Mouse (Mus musculus) neural tube, embryonic 13.5 days (tissue): Measurements from ENCODE around the gene Med27. TPM values are rescaled to one million over a fixed set of nuclear protein-coding genes. Genes with fewer than 3 reads are reported as not detected.

Experiments
- ATAC-seq: fragments of 200-750 bp; cut with Nextera tagmentation; 2 replicates; pipeline ENCODE4 v1.8.0; 2017; ENCODE audit warnings: low read depth, mild to moderate bottlenecking, moderate TSS enrichment, moderate library complexity
- H3K27ac ChIP-seq: fragments of 300-500 bp; sonication (generic); replicated peaks from 2 replicates; pipeline ENCODE4 v1.5.1; 2015; ENCODE audit warnings: moderate library complexity, mild to moderate bottlenecking, inconsistent platforms
- H3K27me3 ChIP-seq: fragments of 300-500 bp; sonication (generic); 2 replicates; pipeline ENCODE4 v1.6.1; 2015; ENCODE audit warnings: mild to moderate bottlenecking, inconsistent platforms
- H3K36me3 ChIP-seq: fragments of 300-500 bp; sonication (generic); 2 replicates; pipeline ENCODE4 v1.6.1; 2015; ENCODE audit warnings: mild to moderate bottlenecking, inconsistent platforms
- H3K4me1 ChIP-seq: fragments of 300-500 bp; sonication (generic); replicated peaks from 2 replicates; pipeline ENCODE4 v1.6.1; 2015; ENCODE audit warnings: inconsistent platforms
- H3K4me2 ChIP-seq: fragments of 300-500 bp; sonication (generic); 2 replicates; pipeline ENCODE4 v1.6.1; 2015; ENCODE audit warnings: inconsistent platforms, mild to moderate bottlenecking, moderate library complexity
- H3K4me3 ChIP-seq: fragments of 300-500 bp; sonication (generic); 2 replicates; pipeline ENCODE4 v1.5.1; 2015; ENCODE audit warnings: mild to moderate bottlenecking, inconsistent platforms
- H3K9ac ChIP-seq: fragments of 300-500 bp; sonication (generic); 2 replicates; pipeline ENCODE4 v1.6.1; 2015; ENCODE audit warnings: moderate library complexity, mild to moderate bottlenecking, inconsistent platforms
- H3K9me3 ChIP-seq: fragments of 300-500 bp; sonication (generic); 2 replicates; pipeline ENCODE4 v1.6.1; 2016; ENCODE audit warnings: inconsistent platforms
- WGBS: fragments of 180-500 bp; shearing (Covaris S2); methylation state at CpG from one replicate; pipeline ENCODE4 v1.1.7; 2015; 5-methylcytosine and 5-hydroxymethylcytosine counted together
- polyA plus RNA-seq: library from polyadenylated mRNA; unstranded; fragments of >200 nt; fragmentation: Nextera tagmentation; extraction: Ambion mirVana; gene quantifications from 2 replicates; pipeline ENCODE4 v1.2.1, GENCODE M21; 2015

Med27 gene
- polyA plus RNA-seq, 1 experiment from 2014 or later = 73.4 TPM

DNA sequence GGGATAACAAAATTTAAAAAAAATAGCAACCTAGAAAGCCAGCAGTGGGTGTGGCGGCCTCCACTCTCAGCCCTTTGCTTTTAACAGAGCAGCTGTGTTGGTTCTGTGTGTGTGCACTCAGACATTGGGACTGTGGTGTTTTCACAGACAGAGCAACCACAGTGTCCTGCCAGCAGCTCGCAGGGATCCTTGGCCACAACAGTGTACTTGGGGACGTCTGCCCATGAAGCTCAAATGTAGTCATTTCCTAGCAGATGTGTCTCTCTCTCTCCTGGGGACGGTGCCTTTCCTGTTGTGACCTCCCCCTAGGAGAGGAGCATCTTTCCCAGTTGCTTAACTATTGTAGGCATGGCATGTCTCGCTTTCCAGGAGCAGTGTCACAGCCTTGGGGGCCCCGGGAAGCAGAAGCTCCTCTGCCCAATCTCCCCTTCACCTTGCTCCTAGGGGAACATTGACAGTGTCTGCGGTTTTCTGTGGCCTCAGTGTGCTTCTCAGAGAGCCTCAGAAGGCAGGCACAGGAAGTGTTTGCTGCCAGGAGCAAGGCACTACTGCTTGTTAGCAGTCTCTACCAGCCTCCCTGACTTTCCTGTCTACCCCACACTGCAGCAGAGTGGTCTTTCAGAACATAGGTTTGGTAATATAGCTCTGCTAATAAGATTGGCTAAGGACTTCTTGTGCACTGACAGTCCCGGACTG, 18.5 kb downstream of the Med27 start:
- ATAC-seq = no peak
- Histone ChIP-seq H3K9ac (no peak overlapping the region), H3K4me2 (no peak overlapping the region), H3K36me3 (no peaks in the 10 kb centered on the region), H3K4me1 (peaks cover 13% of the 10 kb centered on the region), H3K27ac (no peak overlapping the region), H3K9me3 (no peaks in the 10 kb centered on the region), H3K4me3 (no peak overlapping the region), H3K27me3 (no peaks in the 10 kb centered on the region)
- 76% methylated on average over 8 of the region's 8 CpGs for WGBS

DNA sequence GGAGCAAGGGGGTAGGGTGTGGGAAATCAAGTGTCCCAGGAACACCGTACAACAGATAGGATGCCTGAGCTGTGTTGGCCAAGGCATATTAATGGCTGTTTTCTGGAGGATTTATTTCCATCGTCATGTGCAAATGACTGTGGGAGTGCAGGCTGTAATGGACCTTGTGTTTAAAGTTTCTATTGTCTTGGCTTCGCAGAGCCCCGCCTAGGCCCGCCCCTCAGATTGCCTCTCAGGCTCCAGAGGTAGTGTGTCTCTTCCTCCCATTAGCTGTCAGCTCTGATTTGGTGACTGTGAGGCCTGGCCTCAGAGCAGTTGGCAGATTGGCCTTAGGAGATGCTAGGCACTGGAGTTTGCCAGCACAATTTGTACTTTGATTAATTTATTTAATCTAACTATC, 22.1 kb downstream of the Med27 start:
- H3K27ac ChIP-seq = no peak overlapping the region; the same call in 1 of the 2 replicates
- H3K4me1 ChIP-seq = peaks cover 16% of the 10 kb centered on the region

DNA sequence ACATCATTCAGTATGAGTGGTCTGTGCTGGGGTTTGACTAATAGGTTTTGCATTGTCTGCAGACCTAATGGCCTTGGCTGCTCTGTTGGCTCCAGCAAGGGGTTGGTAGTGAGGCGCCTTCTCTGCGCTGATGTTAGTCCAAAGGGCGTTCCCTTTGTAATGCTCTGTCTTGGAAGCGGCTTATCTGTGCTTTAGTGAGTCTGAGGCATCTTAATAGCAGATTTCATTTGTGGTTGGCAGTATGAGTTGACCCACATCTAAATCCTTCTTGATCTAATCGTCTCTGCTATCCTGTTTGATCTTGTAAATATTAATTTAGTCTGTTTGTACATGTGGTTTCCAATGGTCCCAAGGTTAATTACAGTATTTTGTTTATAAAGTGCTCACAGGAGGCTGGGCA, 25.6 kb downstream of the Med27 start:
- Histone ChIP-seq H3K9ac (no peak overlapping the region), H3K9me3 (no peaks in the 10 kb centered on the region), H3K27ac (no peak overlapping the region), H3K36me3 (no peaks in the 10 kb centered on the region), H3K27me3 (no peaks in the 10 kb centered on the region), H3K4me1 (peaks cover 16% of the 10 kb centered on the region), H3K4me2 (no peak overlapping the region), H3K4me3 (no peak overlapping the region)
- WGBS = 91% methylated on average over 5 of the region's 5 CpGs
- no peak for ATAC-seq

More for the DNA sequence above, 22.1 kb downstream of the Med27 start:
- Histone ChIP-seq H3K4me3 (no peak overlapping the region), H3K9me3 (no peaks in the 10 kb centered on the region), H3K36me3 (no peaks in the 10 kb centered on the region), H3K4me2 (no peak overlapping the region), H3K27me3 (no peaks in the 10 kb centered on the region), H3K9ac (no peak overlapping the region; the same call in 1 of the 2 replicates)
- ATAC-seq = no peak
- 11% methylated on average over 5 of the region's 5 CpGs for WGBS

DNA sequence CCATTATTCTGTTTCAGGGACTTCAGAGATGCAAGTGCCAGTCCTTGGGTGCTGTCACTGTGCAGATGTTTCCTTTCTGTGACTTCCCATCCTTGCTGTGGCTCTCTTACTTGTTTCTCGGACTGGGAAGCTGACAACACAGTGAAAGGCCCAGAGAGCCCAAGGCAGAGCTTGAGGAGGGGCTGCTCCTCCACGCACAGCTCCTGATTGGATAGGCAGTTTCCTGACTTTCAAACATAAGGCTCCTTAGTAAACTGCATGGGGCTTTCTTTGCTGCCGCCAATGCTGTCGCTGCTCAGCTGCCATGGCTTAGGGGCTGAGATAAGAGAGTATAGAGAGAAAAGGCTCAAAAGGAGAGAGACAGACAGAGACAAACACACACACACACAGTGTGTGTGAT, 35.1 kb downstream of the Med27 start:
- H3K4me3 ChIP-seq = no peak overlapping the region
- peaks cover 16% of the 10 kb centered on the region for H3K4me1 ChIP-seq
- WGBS = 29% methylated on average over 4 of the region's 4 CpGs
- no peaks in the 10 kb centered on the region for H3K9me3 ChIP-seq
- no peak overlapping the region for H3K4me2 ChIP-seq
- ATAC-seq = peak; percentile 19; the same call in 1 of the 2 replicates
- H3K36me3 ChIP-seq = no peaks in the 10 kb centered on the region
- no peak overlapping the region for H3K9ac ChIP-seq
- H3K27me3 ChIP-seq = no peaks in the 10 kb centered on the region
- no peak overlapping the region for H3K27ac ChIP-seq

DNA sequence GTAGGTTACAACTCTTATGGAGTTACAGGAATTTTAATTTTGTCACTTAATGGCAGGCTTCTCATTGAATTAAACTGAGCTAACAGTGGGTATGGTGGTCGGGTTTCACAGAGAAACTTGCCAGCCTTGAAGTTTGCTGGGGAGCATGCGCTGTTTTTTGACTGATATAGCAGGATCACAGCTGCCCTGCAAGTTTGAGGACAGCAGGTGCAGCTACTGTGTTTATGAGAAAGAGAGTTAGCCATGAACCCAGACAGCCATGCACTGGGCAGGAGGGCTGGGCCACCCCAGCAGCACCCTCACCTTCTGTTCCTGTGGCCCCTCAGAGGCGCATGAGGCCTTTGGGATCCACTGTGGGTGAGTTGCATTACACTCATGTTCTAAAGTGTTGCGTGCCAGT, 36.0 kb downstream of the Med27 start:
- Histone ChIP-seq H3K27me3 (no peaks in the 10 kb centered on the region), H3K9ac (no peak overlapping the region), H3K36me3 (no peaks in the 10 kb centered on the region), H3K27ac (no peak overlapping the region), H3K4me3 (no peak overlapping the region), H3K4me1 (peaks cover 20% of the 10 kb centered on the region), H3K4me2 (no peak overlapping the region), H3K9me3 (no peaks in the 10 kb centered on the region)
- ATAC-seq = no peak
- WGBS = 93% methylated on average over 4 of the region's 4 CpGs

DNA sequence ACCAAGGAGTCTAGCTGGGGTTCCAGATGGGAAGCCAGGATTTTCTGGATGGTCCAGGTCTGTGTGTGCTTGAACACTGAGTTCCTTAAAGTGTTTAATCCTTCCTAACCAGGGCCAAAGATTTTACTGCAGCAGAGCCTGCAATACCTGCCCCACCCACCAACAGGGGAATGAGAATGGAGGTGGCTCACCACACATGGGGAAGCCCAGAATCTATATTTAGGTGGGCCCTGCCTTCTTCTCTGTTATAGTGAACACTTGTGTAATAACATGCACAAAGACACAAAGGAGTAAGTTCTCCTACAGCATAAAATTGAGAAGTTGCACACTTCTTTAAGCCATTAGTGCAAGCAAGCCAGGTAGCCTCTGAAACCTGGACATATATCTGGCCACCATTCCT, 36.5 kb downstream of the Med27 start:
- Histone ChIP-seq H3K9ac (no peak overlapping the region), H3K36me3 (no peaks in the 10 kb centered on the region), H3K4me2 (no peak overlapping the region), H3K4me1 (peaks cover 20% of the 10 kb centered on the region), H3K4me3 (no peak overlapping the region), H3K9me3 (no peaks in the 10 kb centered on the region), H3K27me3 (no peaks in the 10 kb centered on the region), H3K27ac (no peak overlapping the region)
- ATAC-seq = no peak

DNA sequence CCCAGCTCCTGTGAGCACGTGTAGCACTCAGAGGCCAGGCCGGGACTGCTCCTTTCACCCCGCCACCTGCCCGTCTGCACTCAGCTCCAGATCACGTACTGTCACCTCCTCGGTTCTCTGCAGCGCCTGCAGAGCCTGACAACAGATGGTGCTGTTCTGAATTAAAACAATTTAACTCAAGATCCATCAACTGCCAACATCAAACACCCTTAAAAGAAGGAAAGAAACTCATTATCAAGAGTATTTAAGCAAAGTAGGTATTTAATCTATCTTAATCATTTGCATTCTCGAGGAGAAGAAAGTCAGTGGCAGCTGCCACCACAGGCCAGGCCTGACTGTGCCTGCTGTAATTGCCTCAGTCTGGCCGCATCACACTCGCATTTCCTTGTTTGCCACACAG, 38.8 kb downstream of the Med27 start:
- 34% methylated on average over 10 of the region's 10 CpGs for WGBS
- no peak for ATAC-seq
- no peaks in the 10 kb centered on the region for H3K9me3 ChIP-seq
- no peaks in the 10 kb centered on the region for H3K36me3 ChIP-seq
- H3K4me2 ChIP-seq = no peak overlapping the region
- H3K27ac ChIP-seq = no peak overlapping the region
- peaks cover 20% of the 10 kb centered on the region for H3K4me1 ChIP-seq
- H3K4me3 ChIP-seq = no peak overlapping the region
- no peaks in the 10 kb centered on the region for H3K27me3 ChIP-seq
- H3K9ac ChIP-seq = no peak overlapping the region

DNA sequence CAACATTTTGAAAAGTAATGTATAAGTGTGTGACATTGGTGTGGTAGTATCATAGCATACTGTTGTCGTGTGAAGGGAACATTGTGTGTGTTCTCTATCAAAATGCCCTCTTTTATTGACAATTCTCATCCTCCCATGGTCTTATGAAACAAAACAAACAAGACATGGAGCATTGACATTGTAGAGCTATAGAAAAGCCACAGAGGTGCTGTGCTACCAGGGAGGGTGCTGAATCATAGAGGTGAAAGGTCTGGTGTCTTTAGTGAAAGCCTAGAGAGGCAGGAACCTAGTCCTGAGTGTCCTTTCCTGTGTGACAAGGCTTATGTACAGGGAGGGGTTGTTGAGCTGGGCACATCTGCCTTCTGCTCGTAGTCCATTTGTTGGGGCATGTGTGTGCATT, 40.6 kb downstream of the Med27 start:
- Histone ChIP-seq H3K9me3 (no peaks in the 10 kb centered on the region), H3K4me2 (no peak overlapping the region), H3K27me3 (no peaks in the 10 kb centered on the region), H3K27ac (no peak overlapping the region), H3K9ac (no peak overlapping the region), H3K4me3 (no peak overlapping the region), H3K36me3 (no peaks in the 10 kb centered on the region), H3K4me1 (peaks cover 20% of the 10 kb centered on the region)
- ATAC-seq = no peak
- 84% methylated on average over 2 of the region's 2 CpGs for WGBS

DNA sequence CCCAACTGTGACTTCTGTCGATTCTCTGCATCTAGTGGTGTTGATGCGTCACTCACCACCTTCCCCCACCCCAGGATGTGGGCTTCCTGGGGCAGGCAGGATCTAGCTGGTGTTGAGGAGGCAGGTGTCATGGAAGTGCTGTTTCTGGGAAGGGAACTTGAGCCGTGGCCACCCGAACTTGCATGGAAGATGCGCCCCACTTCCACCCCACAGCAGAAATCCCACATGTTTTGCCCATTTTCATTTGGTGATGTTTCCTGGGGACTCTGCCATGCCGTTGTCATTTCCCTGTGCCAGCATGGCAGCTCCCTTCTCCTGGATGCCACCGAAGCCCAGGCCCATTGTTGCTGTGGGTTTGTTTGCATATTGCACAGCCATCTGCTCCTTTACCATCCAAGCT, 42.3 kb downstream of the Med27 start:
- Histone ChIP-seq H3K27me3 (no peaks in the 10 kb centered on the region), H3K4me1 (peaks cover 22% of the 10 kb centered on the region), H3K27ac (no peak overlapping the region), H3K4me3 (no peak overlapping the region), H3K9me3 (no peaks in the 10 kb centered on the region), H3K4me2 (no peak overlapping the region), H3K9ac (no peak overlapping the region), H3K36me3 (no peaks in the 10 kb centered on the region)
- ATAC-seq = no peak
- WGBS = 89% methylated on average over 7 of the region's 7 CpGs

DNA sequence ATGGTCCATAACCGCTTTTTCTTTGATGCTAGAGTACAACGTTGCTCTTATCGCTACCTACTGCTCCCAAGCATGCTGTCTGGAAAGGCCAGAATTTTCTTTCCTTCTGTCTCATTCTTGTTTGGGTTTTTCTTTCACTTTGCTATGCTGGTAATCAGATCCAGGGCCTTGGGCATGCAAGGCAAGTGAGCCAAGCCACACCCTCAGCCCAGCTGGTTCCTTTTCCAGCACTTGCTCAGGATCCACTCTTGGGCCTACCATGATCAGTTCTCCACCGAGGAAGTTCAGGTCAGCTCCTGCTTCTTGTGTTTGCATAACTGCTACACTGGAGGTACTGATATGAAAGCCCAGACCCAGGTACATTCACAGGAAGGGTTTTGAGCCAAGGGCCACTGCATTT, 44.5 kb downstream of the Med27 start:
- Histone ChIP-seq H3K4me1 (peaks cover 19% of the 10 kb centered on the region), H3K27ac (no peak overlapping the region), H3K4me3 (no peak overlapping the region), H3K9ac (no peak overlapping the region), H3K4me2 (no peak overlapping the region), H3K9me3 (no peaks in the 10 kb centered on the region), H3K36me3 (no peaks in the 10 kb centered on the region), H3K27me3 (no peaks in the 10 kb centered on the region)
- ATAC-seq = no peak
- 89% methylated on average over 4 of the region's 4 CpGs for WGBS

DNA sequence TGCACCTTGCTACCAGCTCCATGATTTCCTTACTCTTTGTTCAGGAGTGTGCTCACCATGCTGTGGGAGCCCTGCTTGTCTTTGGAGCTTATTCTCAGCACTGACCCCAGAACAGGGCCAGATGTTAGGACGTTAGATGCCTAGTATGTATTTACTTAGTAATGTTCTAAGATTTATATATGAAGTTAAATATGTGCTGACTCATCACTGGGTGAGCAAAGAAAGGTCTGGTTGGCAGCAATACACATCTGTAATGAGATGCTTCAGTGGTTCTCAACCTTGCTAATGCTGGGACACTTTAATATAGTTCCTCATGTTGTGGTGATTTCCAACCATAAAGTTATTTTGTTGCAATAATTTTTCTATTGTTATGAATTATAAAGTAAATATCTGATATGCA, 45.4 kb downstream of the Med27 start:
- Histone ChIP-seq H3K27me3 (no peaks in the 10 kb centered on the region), H3K36me3 (no peaks in the 10 kb centered on the region), H3K9ac (no peak overlapping the region), H3K4me3 (no peak overlapping the region), H3K4me1 (peaks cover 21% of the 10 kb centered on the region), H3K9me3 (no peaks in the 10 kb centered on the region), H3K27ac (no peak overlapping the region), H3K4me2 (no peak overlapping the region)
- WGBS = 74% methylated on average over 1 of the region's 1 CpGs
- ATAC-seq = no peak

DNA sequence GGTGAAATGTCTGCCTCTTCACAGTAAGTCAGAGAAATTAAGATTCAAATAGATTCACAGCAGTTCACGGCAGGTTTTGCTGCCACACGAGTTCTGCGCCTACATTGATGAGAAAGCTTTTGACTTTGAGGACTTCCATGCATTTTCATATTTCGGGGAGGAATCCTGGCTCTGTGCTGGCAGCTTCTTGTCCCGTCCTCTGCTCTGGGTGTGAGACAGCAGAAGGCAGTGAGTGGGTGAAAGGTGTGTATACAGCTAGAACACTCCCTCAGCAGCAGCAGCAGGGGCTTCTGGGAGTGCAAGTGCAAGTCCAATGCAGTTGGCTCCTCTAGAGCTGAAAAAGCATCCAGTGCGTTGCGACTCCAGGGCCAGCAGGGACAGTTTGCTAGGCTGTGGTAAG, 53.6 kb downstream of the Med27 start:
- Histone ChIP-seq H3K9me3 (no peaks in the 10 kb centered on the region), H3K27me3 (no peaks in the 10 kb centered on the region), H3K4me3 (no peak overlapping the region), H3K4me1 (peaks cover 60% of the 10 kb centered on the region), H3K9ac (no peak overlapping the region), H3K36me3 (no peaks in the 10 kb centered on the region), H3K27ac (no peak overlapping the region), H3K4me2 (no peak overlapping the region)
- ATAC-seq = no peak
- 85% methylated on average over 7 of the region's 7 CpGs for WGBS

DNA sequence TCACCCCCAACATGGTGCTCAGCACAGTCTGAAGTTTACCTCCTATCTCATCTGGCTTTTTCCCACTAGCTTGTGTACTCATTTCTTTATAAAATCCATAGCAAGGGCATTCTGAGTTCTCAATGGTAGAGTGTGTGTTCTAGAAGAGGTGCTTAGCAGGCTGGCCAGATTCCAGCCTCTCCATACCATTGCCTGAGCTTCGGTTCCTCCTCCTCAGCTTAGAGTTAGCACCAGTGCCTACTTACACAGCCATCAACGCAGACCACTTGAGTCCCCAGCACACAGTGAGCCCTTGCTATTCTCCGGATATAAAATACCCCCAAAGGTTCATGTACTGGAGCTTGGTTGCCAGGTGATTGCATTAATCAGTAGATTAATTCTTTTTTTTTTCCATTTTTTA, 54.2 kb downstream of the Med27 start:
- Histone ChIP-seq H3K9ac (no peak overlapping the region), H3K27me3 (no peaks in the 10 kb centered on the region), H3K36me3 (no peaks in the 10 kb centered on the region), H3K9me3 (no peaks in the 10 kb centered on the region), H3K4me2 (no peak overlapping the region), H3K4me3 (no peak overlapping the region), H3K27ac (no peak overlapping the region), H3K4me1 (peaks cover 57% of the 10 kb centered on the region)
- 84% methylated on average over 3 of the region's 3 CpGs for WGBS
- ATAC-seq = no peak
